Comparison of ENCODE assay signal across 14 mouse cellular contexts in genomic region chr12:102309099-102309799, GRCm38 (mm10). TPM values are rescaled to one million over a fixed set of nuclear protein-coding genes. Genes with fewer than 3 reads are reported as not detected.
DNase-seq lines count a peak whose midpoint lies in the region; ATAC-seq and TF ChIP-seq lines count a peak whose summit lies in the region.
"Had no signal": no experiment of that assay in that cellular context is flagged by ENCODE, and none has a peak within 500 bp of the region (broad histone marks: within the 10 kb centered on the region; RNA-seq: fewer than 3 reads in every experiment).

No protein-coding gene starts in this region.

- H3K4me3 ChIP-seq in heart, embryonic 11.5 days (ENCODE audit: low read depth, low read length) = no peak overlapping the region
- no peak overlapping the region for H3K4me3 ChIP-seq in hindbrain, postnatal 0 days (ENCODE audit: low read length)
- H3K4me3 ChIP-seq in hindbrain, embryonic 10.5 days = no peak overlapping the region
- H3K4me3 ChIP-seq in megakaryocyte, embryonic 14.5 days (replicated peaks) = peak overlapping the region; percentile 69
- no peak overlapping the region for H3K4me3 ChIP-seq in kidney, embryonic 14.5 days (ENCODE audit: low read length)
- H3K4me3 ChIP-seq: embryonic facial prominence, embryonic 12.5 days; forebrain, embryonic 10.5 days; limb, embryonic 12.5 days had no signal

- H3K27ac ChIP-seq in heart, embryonic 11.5 days (ENCODE audit: low read depth, low read length) = peak overlapping the region; percentile 89
- H3K27ac ChIP-seq in hindbrain, postnatal 0 days = peak overlapping the region; percentile 69; the same call in 1 of the 2 replicates
- no peak overlapping the region for H3K27ac ChIP-seq in hindbrain, embryonic 10.5 days
- no peak overlapping the region for H3K27ac ChIP-seq in kidney, embryonic 14.5 days (ENCODE audit: low read depth, low read length)
- H3K27ac ChIP-seq: forebrain, embryonic 10.5 days; limb, embryonic 12.5 days had no signal

- no peak for TF ChIP-seq CTCF in hindbrain, postnatal 0 days (IDR thresholded peaks at IDR 0.05; ENCODE audit: low read depth)

- H3K9me3 ChIP-seq in heart, embryonic 11.5 days (replicated peaks; ENCODE audit: control insufficient read depth, low read length) = no peaks in the 10 kb centered on the region
- no peaks in the 10 kb centered on the region for H3K9me3 ChIP-seq in hindbrain, postnatal 0 days (ENCODE audit: low read length)
- 0 out of 2 replicates have a peak, but pooled peaks cover 3% of the 10 kb centered on the region for H3K9me3 ChIP-seq in hindbrain, embryonic 10.5 days
- H3K9me3 ChIP-seq in megakaryocyte, embryonic 14.5 days = peaks cover 2% of the 10 kb centered on the region; the same call in 1 of the 2 replicates
- no peaks in the 10 kb centered on the region for H3K9me3 ChIP-seq in kidney, embryonic 14.5 days (ENCODE audit: control insufficient read depth, low read length)
- H3K9me3 ChIP-seq: embryonic facial prominence, embryonic 12.5 days; forebrain, embryonic 10.5 days; limb, embryonic 12.5 days had no signal

- no peak for DNase-seq in heart, adult 11 months
- no peak for DNase-seq in hindbrain, postnatal 0 days (ENCODE audit: low spot score)
- DNase-seq in hindbrain, embryonic 10.5 days (ENCODE audit: low spot score) = no peak
- DNase-seq in thymus, postnatal 14 days = peak; percentile 53
- DNase-seq: B cell, adult 2 months; cerebellum, adult 11-12 months; cerebellum, postnatal 36 days had no signal

- H3K4me2 ChIP-seq in heart, embryonic 11.5 days = no peak overlapping the region
- H3K4me2 ChIP-seq in hindbrain, postnatal 0 days (ENCODE audit: low read depth, low read length) = no peak overlapping the region
- H3K4me2 ChIP-seq in kidney, embryonic 14.5 days (replicated peaks; ENCODE audit: low read depth, low read length) = no peak overlapping the region
- H3K4me2 ChIP-seq: embryonic facial prominence, embryonic 12.5 days; limb, embryonic 12.5 days had no signal

- no peaks in the 10 kb centered on the region for H3K36me3 ChIP-seq in heart, embryonic 11.5 days (ENCODE audit: control insufficient read depth, insufficient read depth, low read length)
- H3K36me3 ChIP-seq in hindbrain, postnatal 0 days (ENCODE audit: insufficient read depth, low read length) = no peaks in the 10 kb centered on the region
- H3K36me3 ChIP-seq in hindbrain, embryonic 10.5 days = no peaks in the 10 kb centered on the region
- H3K36me3 ChIP-seq in megakaryocyte, embryonic 14.5 days (replicated peaks; ENCODE audit: low read length) = peaks cover 92% of the 10 kb centered on the region
- no peaks in the 10 kb centered on the region for H3K36me3 ChIP-seq in kidney, embryonic 14.5 days (ENCODE audit: control insufficient read depth, insufficient read depth, low read length)
- H3K36me3 ChIP-seq: embryonic facial prominence, embryonic 12.5 days; forebrain, embryonic 10.5 days; limb, embryonic 12.5 days had no signal

- H3K27me3 ChIP-seq in heart, embryonic 11.5 days (ENCODE audit: control insufficient read depth, insufficient read depth, low read length) = no peaks in the 10 kb centered on the region
- no peaks in the 10 kb centered on the region for H3K27me3 ChIP-seq in hindbrain, postnatal 0 days (ENCODE audit: insufficient read depth, low read length)
- H3K27me3 ChIP-seq in hindbrain, embryonic 10.5 days (ENCODE audit: insufficient read depth, poor library complexity, severe bottlenecking) = no peaks in the 10 kb centered on the region
- no peaks in the 10 kb centered on the region for H3K27me3 ChIP-seq in megakaryocyte, embryonic 14.5 days (replicated peaks)
- H3K27me3 ChIP-seq in kidney, embryonic 14.5 days (ENCODE audit: control insufficient read depth, insufficient read depth, low read length) = no peaks in the 10 kb centered on the region
- H3K27me3 ChIP-seq: embryonic facial prominence, embryonic 12.5 days; limb, embryonic 12.5 days had no signal

- ATAC-seq in heart, embryonic 11.5 days (replicated peaks; ENCODE audit: insufficient number of reproducible peaks, low FRiP score, low TSS enrichment) = no peak
- ATAC-seq in hindbrain, postnatal 0 days = no peak
- no peak for ATAC-seq in megakaryocyte, adult 5-6 weeks (ENCODE audit: poor library complexity, severe bottlenecking)
- ATAC-seq in kidney, embryonic 14.5 days (ENCODE audit: low FRiP score, low TSS enrichment) = no peak

- H3K9ac ChIP-seq in heart, embryonic 11.5 days (ENCODE audit: low read depth, low read length) = no peak overlapping the region
- H3K9ac ChIP-seq in hindbrain, postnatal 0 days (replicated peaks; ENCODE audit: low read length) = no peak overlapping the region
- H3K9ac ChIP-seq in kidney, embryonic 14.5 days (ENCODE audit: low read depth, low read length) = no peak overlapping the region
- H3K9ac ChIP-seq: embryonic facial prominence, embryonic 12.5 days; limb, embryonic 12.5 days had no signal

- H3K4me1 ChIP-seq in heart, embryonic 11.5 days (ENCODE audit: control insufficient read depth, insufficient read depth, low read length) = peaks cover 42% of the 10 kb centered on the region
- peaks cover 20% of the 10 kb centered on the region; the same call in 1 of the 2 replicates for H3K4me1 ChIP-seq in hindbrain, postnatal 0 days (ENCODE audit: insufficient read depth, low read length)
- H3K4me1 ChIP-seq in hindbrain, embryonic 10.5 days (replicated peaks) = peaks cover 20% of the 10 kb centered on the region
- H3K4me1 ChIP-seq in megakaryocyte, embryonic 14.5 days = peaks cover 93% of the 10 kb centered on the region
- peaks cover 15% of the 10 kb centered on the region for H3K4me1 ChIP-seq in kidney, embryonic 14.5 days (ENCODE audit: control insufficient read depth, insufficient read depth, low read length)

- WGBS in heart, embryonic 11.5 days (ENCODE audit: insufficient replicate concordance) = 79% methylated on average over 11 of the region's 11 CpGs
- WGBS in hindbrain, postnatal 0 days = 92% methylated on average over 11 of the region's 11 CpGs
- 95% methylated on average over 11 of the region's 11 CpGs for WGBS in hindbrain, embryonic 10.5 days
- WGBS in kidney, embryonic 14.5 days = 91% methylated on average over 11 of the region's 11 CpGs

RNA-seq across cellular contexts. Expression of gene Rin3, which starts 26.4 kb away (rescaled TPM):
- polyA plus RNA-seq in heart, embryonic 11.5 days (2014; fragmentation: Nextera tagmentation; extraction: Ambion mirVana) = 8.8 and 10.2 TPM in 2 replicates
- total RNA-seq in hindbrain, postnatal 0 days (2014; rRNA removed) = 2.0 and 3.2 TPM in 2 replicates
- polyA plus RNA-seq in hindbrain, postnatal 0 days (2015; fragmentation: Nextera tagmentation; extraction: Ambion mirVana) = 1.7 and 1.8 TPM in 2 replicates
- polyA plus RNA-seq in hindbrain, embryonic 10.5 days (2016; fragmentation: Nextera tagmentation; extraction: Ambion mirVana) = 5.1 TPM in 2 replicates
- 117 and 151 TPM in 2 replicates for polyA plus RNA-seq in megakaryocyte, embryonic 14.5 days (2012; ENCODE audit: insufficient read depth, low replicate concordance)
- 188 and 204 TPM in 2 replicates for total RNA-seq in megakaryocyte, adult 5-6 weeks (2015)
- total RNA-seq in megakaryocyte, adult 5-6 weeks (2017) = 121 and 157 TPM in 2 replicates
- 6.7 and 9.2 TPM in 2 replicates for polyA plus RNA-seq in kidney, embryonic 14.5 days (2014; fragmentation: Nextera tagmentation; extraction: Ambion mirVana)

Comparison
In these comparisons a context has a peak if more than half of its experiments do, and no peak if none do; other contexts are left out.
1. H3K27ac ChIP-seq: peak in heart, embryonic 11.5 days (single experiment) and hindbrain, postnatal 0 days (single experiment); none in hindbrain, embryonic 10.5 days (single experiment) and kidney, embryonic 14.5 days (single experiment).
2. RNA of gene Rin3, which starts 26.4 kb away (polyA plus RNA-seq): 117 to 151 TPM in megakaryocyte, embryonic 14.5 days; 8.8 to 10.2 TPM in heart, embryonic 11.5 days, 6.7 to 9.2 TPM in kidney, embryonic 14.5 days, 5.1 TPM in hindbrain, embryonic 10.5 days and 1.7 to 1.8 TPM in hindbrain, postnatal 0 days; every median in the first group is over 10 times any median in the second.